Mouse (Mus musculus) left cerebral cortex, adult 8-10 months (tissue): ENCODE measurements around the gene 4930555G01Rik. TPM values are rescaled to one million over a fixed set of nuclear protein-coding genes. Genes with fewer than 3 reads are reported as not detected.
"Not testable (repeated sequence)": the region's sequence is repeated elsewhere in the genome, so short reads cannot be mapped to it uniquely, and the experiment has no call there.

Experiments
- DNase-seq, 2 experiments: peaks; one replicate each; pipeline ENCODE4 v3.0.0; 2022; ENCODE audit warnings: low spot score in 2 of 2
- total RNA-seq, 4 experiments: library from RNA; stranded (reverse); gene quantifications; 2 replicates each; pipeline ENCODE4 v1.2.4; 2022

4930555G01Rik gene
- not detected for total RNA-seq

DNA sequence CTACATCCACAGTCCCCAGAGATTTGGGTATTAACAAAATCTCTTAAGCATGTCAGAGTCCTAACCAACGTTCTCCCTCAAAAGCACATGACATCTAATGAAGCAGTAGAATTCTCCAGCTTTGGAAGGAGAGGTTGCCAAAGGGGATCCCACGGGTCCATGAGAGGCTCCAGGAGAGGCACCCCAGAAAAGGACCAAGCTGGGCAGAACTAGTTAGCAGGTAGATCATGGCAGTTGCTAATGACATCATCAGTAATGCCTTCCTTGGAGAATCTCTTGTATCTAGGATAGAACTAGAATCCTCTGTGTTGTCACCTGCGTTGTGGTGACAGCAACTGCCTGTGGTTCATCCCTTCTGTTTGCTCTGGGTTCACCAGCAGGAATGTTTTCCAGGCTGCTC, at the start of gene 4930555G01Rik:
4930555G01Rik (plus strand) TSS at position 301 of the 400 bp plus-strand sequence.
- not testable (repeated sequence) for DNase-seq

DNA sequence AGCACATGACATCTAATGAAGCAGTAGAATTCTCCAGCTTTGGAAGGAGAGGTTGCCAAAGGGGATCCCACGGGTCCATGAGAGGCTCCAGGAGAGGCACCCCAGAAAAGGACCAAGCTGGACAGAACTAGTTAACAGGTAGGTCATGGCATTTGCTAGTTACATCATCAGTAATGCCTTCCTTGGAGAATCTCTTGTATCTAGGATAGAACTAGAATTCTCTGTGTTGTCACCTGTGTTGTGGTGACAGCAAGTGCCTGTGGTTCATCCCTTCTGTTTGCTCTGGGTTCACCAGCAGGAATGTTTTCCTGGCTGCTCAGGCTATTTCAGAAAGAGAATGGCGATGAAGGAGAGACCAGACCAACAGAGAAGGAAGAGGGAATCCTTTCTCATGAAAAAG, 34.8 kb upstream of the 4930555G01Rik start, which contains the start of gene Gm3298:
Gm3298 (plus strand) TSS at position 301 of the 400 bp plus-strand sequence.
- DNase-seq = not testable (repeated sequence)

DNA sequence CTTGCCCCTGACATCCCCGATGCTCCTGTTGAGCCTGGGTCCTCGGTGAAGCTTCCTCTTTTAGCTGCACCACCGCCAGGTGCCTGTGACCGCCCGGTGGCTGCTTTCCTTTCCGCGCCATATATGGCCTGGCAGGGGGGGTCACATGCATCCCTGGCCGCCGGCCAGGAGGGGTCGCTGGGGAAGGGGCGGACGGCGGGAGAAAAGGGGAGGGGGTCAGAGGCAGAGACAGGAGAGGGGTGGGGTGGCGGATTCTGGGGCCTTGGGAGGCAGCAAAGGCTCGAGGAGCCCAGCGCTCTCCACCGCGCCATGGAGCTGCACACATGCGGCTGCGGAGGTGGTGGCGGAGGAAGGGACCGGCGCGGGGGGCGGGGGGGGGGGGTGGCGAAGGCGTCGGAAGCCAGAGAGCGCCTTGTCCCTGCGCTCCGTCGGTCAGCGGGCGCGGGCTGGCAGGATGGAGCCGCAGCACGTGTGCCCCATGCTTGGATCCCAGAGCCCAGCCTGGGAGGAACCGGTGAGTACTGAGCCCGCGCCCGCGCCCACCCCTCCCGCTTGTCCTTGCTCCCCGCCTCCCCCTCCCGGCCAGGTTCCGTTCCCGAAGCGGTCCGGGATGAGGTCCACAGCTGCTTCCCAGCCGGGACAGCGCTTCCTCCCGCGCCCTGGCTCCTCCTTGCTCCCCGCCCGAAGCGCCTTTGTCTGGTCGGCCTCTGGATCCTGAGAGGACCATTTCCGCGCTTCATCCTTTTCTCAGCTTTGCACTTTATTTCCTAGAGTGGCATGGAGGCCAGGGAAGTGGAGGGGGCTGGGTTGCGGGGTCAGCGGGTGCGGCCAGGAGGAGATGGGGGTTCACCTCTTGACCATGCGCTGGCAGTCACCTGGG, 20.4 kb downstream of the 4930555G01Rik start, which contains the start of gene Gm8281:
Gm8281 (plus strand) TSS at position 430 of the 880 bp plus-strand sequence.
- not testable (repeated sequence) for DNase-seq

Other genes with a start within 250 kb of the 4930555G01Rik start
- not detected for gene Gm3269, start 212.5 kb upstream of the 4930555G01Rik start, total RNA-seq
- gene Gm3264, start 195.1 kb upstream of the 4930555G01Rik start, total RNA-seq = 10 to 100 TPM in 1 of 4 experiments, 1 to 10 TPM in 3; 4.5 to 13.0 (median 8.3) TPM
- not detected for gene Gm3278, start 158.2 kb upstream of the 4930555G01Rik start, total RNA-seq
- gene Gm8297, start 66.7 kb upstream of the 4930555G01Rik start, total RNA-seq = not detected
- not detected for gene Gm3298, start 34.7 kb upstream of the 4930555G01Rik start, total RNA-seq
- gene Gm8281, start 20.4 kb downstream of the 4930555G01Rik start, total RNA-seq = 1 to 10 TPM in 2 of 4 experiments, under 1 TPM in 2; 0.46 to 1.9 (median 1.1) TPM
- gene Gm8279, start 80.9 kb downstream of the 4930555G01Rik start, total RNA-seq = not detected
- not detected for gene Gm3317, start 113.9 kb downstream of the 4930555G01Rik start, total RNA-seq
- not detected for gene Gm8271, start 135.2 kb downstream of the 4930555G01Rik start, total RNA-seq
- gene Gm3526, start 210.0 kb downstream of the 4930555G01Rik start, total RNA-seq = not detected